In the genomic region with DNA sequence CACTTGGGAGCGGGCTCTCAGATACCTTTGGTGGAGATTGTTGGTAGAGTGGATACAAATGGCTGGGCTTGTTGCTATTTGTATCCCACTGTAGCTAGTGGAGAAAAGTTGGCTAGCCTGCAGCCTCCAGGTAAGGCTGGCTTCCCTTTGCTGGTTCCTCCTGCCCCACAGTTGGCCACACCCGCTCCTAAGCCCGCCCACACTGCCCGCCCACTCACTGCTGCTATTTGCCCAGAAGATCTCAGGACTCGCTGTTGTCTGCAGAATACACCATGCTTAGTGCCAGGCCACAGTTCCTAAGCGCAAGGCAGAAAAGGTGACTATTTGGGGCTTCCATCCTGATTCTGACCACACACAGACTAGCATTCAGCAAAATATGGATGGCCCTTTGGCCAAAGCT, we compare ENCODE assay signal across 9 mouse cellular contexts. TPM values are rescaled to one million over a fixed set of nuclear protein-coding genes. Genes with fewer than 3 reads are reported as not detected.
DNase-seq lines count a peak whose midpoint lies in the region; ATAC-seq and TF ChIP-seq lines count a peak whose summit lies in the region.
"Had no signal": no experiment of that assay in that cellular context is flagged by ENCODE, and none has a peak within 500 bp of the region (broad histone marks: within the 10 kb centered on the region; RNA-seq: fewer than 3 reads in every experiment).

No protein-coding gene starts in this region.

- no peak overlapping the region for H3K9ac ChIP-seq in MEL (ENCODE audit: control insufficient read depth, low read depth, low read length, poor library complexity, severe bottlenecking)

- WGBS in forebrain, embryonic 10.5 days, result 18% methylated on average over 6 of the region's 6 CpGs

- no peak overlapping the region for H3K4me3 ChIP-seq in MEL (ENCODE audit: control insufficient read depth in 1 of 2, insufficient read depth in 1 of 2, low read depth in 2 of 2, low read length in 2 of 2)
- no peak overlapping the region for H3K4me3 ChIP-seq in forebrain, embryonic 10.5 days

- no peaks in the 10 kb centered on the region for H3K9me3 ChIP-seq in MEL (replicated peaks; ENCODE audit: insufficient read depth, low read length)
- H3K9me3 ChIP-seq in forebrain, embryonic 10.5 days, result no peaks in the 10 kb centered on the region

- peaks cover 0 to 11% of the 10 kb centered on the region in 2 experiments; a peak in 2 of 4 replicates for H3K36me3 ChIP-seq in MEL (ENCODE audit: control insufficient read depth in 1 of 2, insufficient read depth in 2 of 2, low read length in 2 of 2)
- peaks cover 7% of the 10 kb centered on the region; the same call in 1 of the 2 replicates for H3K36me3 ChIP-seq in forebrain, embryonic 10.5 days (replicated peaks)

- H3K4me1 ChIP-seq in MEL (ENCODE audit: control insufficient read depth in 1 of 2, insufficient read depth in 2 of 2, low read length in 2 of 2), result peaks cover 3 to 23% of the 10 kb centered on the region in 2 experiments
- peaks cover 56% of the 10 kb centered on the region for H3K4me1 ChIP-seq in forebrain, embryonic 10.5 days

- TF ChIP-seq RAD21 in MEL (IDR thresholded peaks at IDR 0.05; ENCODE audit: low read depth, low read length), result no peak

- DNase-seq in layer of hippocampus, adult 18-20 months (ENCODE audit: low spot score in 2 of 2), result peak; percentile 61 to 70
- DNase-seq in layer of hippocampus, adult 9-10 months (ENCODE audit: low spot score), result no peak
- DNase-seq in MEL (ENCODE audit: low read depth, low spot score), result peak; percentile 76
- DNase-seq in cerebellum, postnatal 14 days, result peak; percentile 65 to 71
- DNase-seq in kidney, postnatal 14 days, result peak; percentile 79
- peak; percentile 69 to 75 for DNase-seq in thymus, postnatal 36 days
- no peak for DNase-seq in forebrain, embryonic 10.5 days (ENCODE audit: extremely low spot score, low spot score)

- TF ChIP-seq POLR2A in MEL (IDR thresholded peaks at IDR 0.05; ENCODE audit: control insufficient read depth in 1 of 2, insufficient read depth in 1 of 2, low read depth in 1 of 2, low read length in 2 of 2, poor library complexity in 1 of 2), result no peak

- peak; percentile 72 for ATAC-seq in megakaryocyte progenitor cell, adult 5-6 weeks (replicated peaks; ENCODE audit: poor library complexity)

- no peak for TF ChIP-seq EP300 in MEL (IDR thresholded peaks at IDR 0.05; ENCODE audit: low read depth in 1 of 2, low read length in 2 of 2)

- peaks cover 14% of the 10 kb centered on the region for H3K79me2 ChIP-seq in MEL (ENCODE audit: control insufficient read depth, insufficient read depth, low read length, poor library complexity)

- H3K27me3 ChIP-seq in MEL (ENCODE audit: control insufficient read depth in 1 of 2, insufficient read depth in 2 of 2, low read length in 2 of 2), result no peaks in the 10 kb centered on the region
- H3K27me3 ChIP-seq in forebrain, embryonic 10.5 days (ENCODE audit: poor library complexity, severe bottlenecking), result peaks cover 27% of the 10 kb centered on the region

- no peak for TF ChIP-seq CTCF in MEL (IDR thresholded peaks at IDR 0.05 in 2 of 3, conservative IDR thresholded peaks at IDR 0.05 in 1 of 3; ENCODE audit: control insufficient read depth in 1 of 3, insufficient read depth in 1 of 3, low read depth in 2 of 3, low read length in 3 of 3, poor library complexity in 1 of 3, severe bottlenecking in 1 of 3)

- H3K27ac ChIP-seq in MEL (ENCODE audit: control insufficient read depth, low read depth, low read length), result no peak overlapping the region
- no peak overlapping the region for H3K27ac ChIP-seq in forebrain, embryonic 10.5 days

TF ChIP-seq in MEL, 35 proteins besides CTCF, POLR2A, EP300 and RAD21:
- TF ChIP-seq POLR2AphosphoS2 (IDR thresholded peaks at IDR 0.05; ENCODE audit: low read length), result peak; percentile 43; the same call in 1 of the 2 replicates
- TF ChIP-seq E2F4 (IDR thresholded peaks at IDR 0.05; ENCODE audit: borderline replicate concordance, low read depth, low read length), result no peak
TF ChIP-seq in MEL: peak in this region for 1.

RNA-seq across cellular contexts. Expression of gene Brd2, which starts 5.0 kb away (rescaled TPM):
- total RNA-seq in layer of hippocampus, adult 18-20 months (2021), result 100 to 1,000 TPM; 184 to 185 TPM
- 97.2 and 99.5 TPM in 2 replicates for total RNA-seq in MEL (2012; rRNA removed)
- 100 to 1,000 TPM; 189 to 252 TPM for polyA plus RNA-seq in MEL (2012; ENCODE audit: insufficient read depth in 1 of 2, insufficient read length in 2 of 2, low read depth in 1 of 2, low replicate concordance in 2 of 2, missing spikeins in 1 of 2)
- 269 and 306 TPM in 2 replicates for total RNA-seq in megakaryocyte progenitor cell, adult 5-6 weeks (2015)
- 260 and 284 TPM in 2 replicates for total RNA-seq in megakaryocyte progenitor cell, adult 5-6 weeks (2017)
- 121 and 134 TPM in 2 replicates for polyA plus RNA-seq in forebrain, embryonic 10.5 days (2016; fragmentation: Nextera tagmentation; extraction: Ambion mirVana)

RNA-seq across cellular contexts. Expression of gene H2-DMa, which starts 8.1 kb away (rescaled TPM):
- total RNA-seq in layer of hippocampus, adult 18-20 months (2021), result 10 to 100 TPM; 27.4 to 32.5 TPM
- 26.1 and 38.3 TPM in 2 replicates for total RNA-seq in MEL (2012; rRNA removed)
- polyA plus RNA-seq in MEL (2012; ENCODE audit: insufficient read depth in 1 of 2, insufficient read length in 2 of 2, low read depth in 1 of 2, low replicate concordance in 2 of 2, missing spikeins in 1 of 2), result 10 to 100 TPM in 1 of 2 experiments, not detected in 1; 38.7 TPM
- 72.0 and 74.5 TPM in 2 replicates for total RNA-seq in megakaryocyte progenitor cell, adult 5-6 weeks (2015)
- total RNA-seq in megakaryocyte progenitor cell, adult 5-6 weeks (2017), result 56.5 and 61.1 TPM in 2 replicates
- polyA plus RNA-seq in forebrain, embryonic 10.5 days (2016; fragmentation: Nextera tagmentation; extraction: Ambion mirVana), result 4.5 and 6.9 TPM in 2 replicates

RNA-seq across cellular contexts. Expression of gene H2-DMb2, which starts 15.6 kb away (rescaled TPM):
- total RNA-seq in layer of hippocampus, adult 18-20 months (2021), result 1 to 10 TPM; 1.3 to 1.6 TPM
- 0.77 and 0.82 TPM in 2 replicates for total RNA-seq in MEL (2012; rRNA removed)
- polyA plus RNA-seq in MEL (2012; ENCODE audit: insufficient read depth in 1 of 2, insufficient read length in 2 of 2, low read depth in 1 of 2, low replicate concordance in 2 of 2, missing spikeins in 1 of 2), result 1 to 10 TPM in 1 of 2 experiments, not detected in 1; 1.5 TPM
- total RNA-seq in megakaryocyte progenitor cell, adult 5-6 weeks (2015), result 3.9 and 5.8 TPM in 2 replicates
- total RNA-seq in megakaryocyte progenitor cell, adult 5-6 weeks (2017), result 6.7 and 8.5 TPM in 2 replicates
- 0.16 and 0.26 TPM in 2 replicates for polyA plus RNA-seq in forebrain, embryonic 10.5 days (2016; fragmentation: Nextera tagmentation; extraction: Ambion mirVana)

RNA-seq across cellular contexts. Expression of gene H2-DMb1, which starts 25.4 kb away (rescaled TPM):
- total RNA-seq in layer of hippocampus, adult 18-20 months (2021), result 1 to 10 TPM; 3.2 to 3.8 TPM
- not detected in 2 replicates for total RNA-seq in MEL (2012; rRNA removed)
- under 1 TPM in 1 of 2 experiments, not detected in 1; 0.67 TPM for polyA plus RNA-seq in MEL (2012; ENCODE audit: insufficient read depth in 1 of 2, insufficient read length in 2 of 2, low read depth in 1 of 2, low replicate concordance in 2 of 2, missing spikeins in 1 of 2)
- 36.2 and 39.4 TPM in 2 replicates for total RNA-seq in megakaryocyte progenitor cell, adult 5-6 weeks (2015)
- 47.0 and 60.3 TPM in 2 replicates for total RNA-seq in megakaryocyte progenitor cell, adult 5-6 weeks (2017)
- polyA plus RNA-seq in forebrain, embryonic 10.5 days (2016; fragmentation: Nextera tagmentation; extraction: Ambion mirVana), result 0.24 and 0.81 TPM in 2 replicates

RNA-seq across cellular contexts. Expression of gene H2-Oa, which starts 35.3 kb away (rescaled TPM):
- total RNA-seq in layer of hippocampus, adult 18-20 months (2021), result not detected
- 2.2 and 2.6 TPM in 2 replicates for total RNA-seq in MEL (2012; rRNA removed)
- 1 to 10 TPM in 1 of 2 experiments, not detected in 1; 3.9 TPM for polyA plus RNA-seq in MEL (2012; ENCODE audit: insufficient read depth in 1 of 2, insufficient read length in 2 of 2, low read depth in 1 of 2, low replicate concordance in 2 of 2, missing spikeins in 1 of 2)
- total RNA-seq in megakaryocyte progenitor cell, adult 5-6 weeks (2015), result 7.7 and 9.6 TPM in 2 replicates
- total RNA-seq in megakaryocyte progenitor cell, adult 5-6 weeks (2017), result 2.7 TPM in 2 replicates
- 0.12 and 0.43 TPM in 2 replicates for polyA plus RNA-seq in forebrain, embryonic 10.5 days (2016; fragmentation: Nextera tagmentation; extraction: Ambion mirVana)
- polyA plus RNA-seq: neural tube, embryonic 14.5 days had no signal

Comparison
In these comparisons a context has a peak if more than half of its experiments do, and no peak if none do; other contexts are left out.
1. DNase-seq: peak in layer of hippocampus, adult 18-20 months (2 of 2), MEL (single experiment), cerebellum, postnatal 14 days (2 of 2), kidney, postnatal 14 days (single experiment) and thymus, postnatal 36 days (2 of 2); none in layer of hippocampus, adult 9-10 months (single experiment) and forebrain, embryonic 10.5 days (single experiment).